Mouse (Mus musculus) MEL (cell line): ENCODE measurements around the gene Dhrs7b.

Experiments used
- CTCF ChIP-seq, 3 experiments: IDR thresholded peaks in 2 of 3; conservative IDR thresholded peaks in 1 of 3; 2 replicates each; pipeline ENCODE4 v1.5.1; 2011 to 2012; ENCODE audit warnings: low read length in 3 of 3, low read depth in 2 of 3, mild to moderate bottlenecking in 2 of 3, improper control_type of control experiment in 1 of 3, inconsistent platforms in 1 of 3, mixed read lengths in 1 of 3, moderate library complexity in 1 of 3; ENCODE audit not compliant: control insufficient read depth in 1 of 3, insufficient read depth in 1 of 3, poor library complexity in 1 of 3, severe bottlenecking in 1 of 3
- EP300 ChIP-seq, 2 experiments: IDR thresholded peaks; 2 replicates each; pipeline ENCODE4 v1.6.1; 2011; ENCODE audit warnings: improper control_type of control experiment in 2 of 2, low read length in 2 of 2, low read depth in 1 of 2, mild to moderate bottlenecking in 1 of 2
- POLR2A ChIP-seq, 2 experiments: IDR thresholded peaks; 2 replicates each; pipeline ENCODE4 v1.6.1; 2011 to 2012; ENCODE audit warnings: low read length in 2 of 2, mild to moderate bottlenecking in 2 of 2, control low read depth in 1 of 2, improper control_type of control experiment in 1 of 2, low read depth in 1 of 2, moderate library complexity in 1 of 2; ENCODE audit not compliant: control insufficient read depth in 1 of 2, insufficient read depth in 1 of 2, poor library complexity in 1 of 2
- TAL1 ChIP-seq: IDR thresholded peaks from 2 replicates; pipeline ENCODE4 v1.6.1; 2012; ENCODE audit warnings: mild to moderate bottlenecking, inconsistent platforms, low read length, moderate library complexity, mixed read lengths
- TCF12 ChIP-seq: IDR thresholded peaks from 2 replicates; pipeline ENCODE4 v1.6.1; 2014; ENCODE audit warnings: low read depth, mild to moderate bottlenecking, inconsistent platforms, low read length, improper control_type of control experiment, moderate library complexity
- ZC3H11A ChIP-seq: IDR thresholded peaks from 2 replicates; pipeline ENCODE4 v1.6.1; 2012; ENCODE audit warnings: low read depth, mild to moderate bottlenecking, inconsistent platforms, low read length, improper control_type of control experiment

DNA sequence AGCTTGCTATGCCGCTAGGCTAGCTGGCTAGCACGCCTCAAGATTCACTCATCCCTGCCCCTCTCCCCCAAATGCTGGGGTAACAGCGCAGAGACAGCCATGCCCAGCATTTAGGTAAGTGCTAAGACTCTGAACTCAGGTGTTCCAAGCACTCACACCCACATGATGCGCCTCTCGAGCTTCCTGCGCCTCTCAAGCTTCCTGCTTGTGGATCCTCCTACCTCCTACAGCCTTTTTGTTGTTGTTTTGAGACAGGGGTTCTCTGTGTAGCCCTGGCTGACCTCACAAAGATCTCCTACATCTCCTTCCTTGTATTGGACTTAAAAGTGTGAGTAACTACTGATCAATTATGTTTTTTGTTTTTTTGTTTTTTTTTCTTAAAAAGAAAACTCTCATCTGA is 42.7 kb downstream of the Dhrs7b start:
- TF ChIP-seq CTCF (IDR thresholded peaks at IDR 0.05 in 2 of 3, conservative IDR thresholded peaks at IDR 0.05 in 1 of 3; ENCODE audit: control insufficient read depth in 1 of 3, insufficient read depth in 1 of 3, low read depth in 2 of 3, low read length in 3 of 3, poor library complexity in 1 of 3, severe bottlenecking in 1 of 3), result no peak
- TF ChIP-seq TCF12, result no peak
- no peak for TF ChIP-seq EP300 (IDR thresholded peaks at IDR 0.05; ENCODE audit: low read depth in 1 of 2, low read length in 2 of 2)
- no peak for TF ChIP-seq POLR2A (IDR thresholded peaks at IDR 0.05; ENCODE audit: control insufficient read depth in 1 of 2, insufficient read depth in 1 of 2, low read depth in 1 of 2, low read length in 2 of 2, poor library complexity in 1 of 2)
- no peak for TF ChIP-seq TAL1
- TF ChIP-seq ZC3H11A, result no peak
